Mouse (Mus musculus): ENCODE data around the gene Dnase2a.

GRCm38 (mm10) chr8:84908421-84909161 lies at the start of gene Dnase2a:
- TF ChIP-seq CTCF (IDR thresholded peaks at IDR 0.05; ENCODE audit: borderline replicate concordance, insufficient read depth, low read length) = no peak
- TF ChIP-seq POLR2A (IDR thresholded peaks at IDR 0.05; ENCODE audit: low read depth, low read length) = peak; percentile 56; the same call in 1 of the 2 replicates
